Comparison of ENCODE assay signal across 23 mouse cellular contexts in genomic region chr15:98134666-98135065, GRCm38 (mm10). TPM values are rescaled to one million over a fixed set of nuclear protein-coding genes. Genes with fewer than 3 reads are reported as not detected.
DNase-seq lines count a peak whose midpoint lies in the region; ATAC-seq and TF ChIP-seq lines count a peak whose summit lies in the region.
"Had no signal": no experiment of that assay in that cellular context is flagged by ENCODE, and none has a peak within 500 bp of the region (broad histone marks: within the 10 kb centered on the region; RNA-seq: fewer than 3 reads in every experiment).

No protein-coding gene starts in this region.

- H3K27ac ChIP-seq in gastrocnemius, adult 2 months = peak overlapping the region; percentile 87
- peak overlapping the region; percentile 91 for H3K27ac ChIP-seq in layer of hippocampus, adult 2 months
- peak overlapping the region; percentile 51; the same call in 1 of the 2 replicates for H3K27ac ChIP-seq in midbrain, embryonic 16.5 days (ENCODE audit: low read length)
- no peak overlapping the region for H3K27ac ChIP-seq in midbrain, embryonic 13.5 days
- 0 out of 2 replicates have a peak overlapping the region, but pooled peaks have one; percentile 55 for H3K27ac ChIP-seq in cortical plate, adult 2 months (ENCODE audit: insufficient read depth, low read length)
- H3K27ac ChIP-seq in stomach, postnatal 0 days (replicated peaks) = no peak overlapping the region
- H3K27ac ChIP-seq: embryonic facial prominence, embryonic 12.5 days; forebrain, embryonic 15.5 days; heart, embryonic 10.5 days; intestine, embryonic 15.5 days had no signal

- peaks cover 58% of the 10 kb centered on the region for H3K36me3 ChIP-seq in midbrain, embryonic 16.5 days (ENCODE audit: control insufficient read depth, insufficient read depth, low read length)
- peaks cover 96% of the 10 kb centered on the region for H3K36me3 ChIP-seq in midbrain, embryonic 13.5 days
- peaks cover 20% of the 10 kb centered on the region for H3K36me3 ChIP-seq in stomach, postnatal 0 days (ENCODE audit: control insufficient read depth, insufficient read depth, low read length)

- no peak for TF ChIP-seq POLR2A in cortical plate, adult 2 months (IDR thresholded peaks at IDR 0.05; ENCODE audit: extremely low read depth, insufficient read depth, low read length)

- H3K4me1 ChIP-seq in midbrain, embryonic 16.5 days (ENCODE audit: control insufficient read depth, insufficient read depth, low read length) = no peaks in the 10 kb centered on the region
- no peaks in the 10 kb centered on the region for H3K4me1 ChIP-seq in midbrain, embryonic 13.5 days (replicated peaks)
- no peaks in the 10 kb centered on the region for H3K4me1 ChIP-seq in cortical plate, adult 2 months (ENCODE audit: control insufficient read depth, insufficient read depth, low read length)
- no peaks in the 10 kb centered on the region for H3K4me1 ChIP-seq in stomach, postnatal 0 days (replicated peaks; ENCODE audit: control insufficient read depth, insufficient read depth)
- H3K4me1 ChIP-seq: embryonic facial prominence, embryonic 12.5 days; forebrain, embryonic 15.5 days; heart, embryonic 10.5 days; intestine, embryonic 15.5 days had no signal

- no peaks in the 10 kb centered on the region for H3K9me3 ChIP-seq in midbrain, embryonic 16.5 days (replicated peaks; ENCODE audit: control insufficient read depth, low read length, poor library complexity, severe bottlenecking)
- no peaks in the 10 kb centered on the region for H3K9me3 ChIP-seq in midbrain, embryonic 13.5 days
- no peaks in the 10 kb centered on the region for H3K9me3 ChIP-seq in stomach, postnatal 0 days (ENCODE audit: control insufficient read depth, low read length)
- H3K9me3 ChIP-seq: embryonic facial prominence, embryonic 12.5 days; forebrain, embryonic 15.5 days; heart, embryonic 10.5 days; intestine, embryonic 15.5 days had no signal

- whole genome bisulfite sequencing in midbrain, embryonic 16.5 days = 70% methylated on average over 3 of the region's 3 CpGs
- 76% methylated on average over 3 of the region's 3 CpGs for WGBS in midbrain, embryonic 13.5 days
- WGBS in stomach, postnatal 0 days = 69% methylated on average over 3 of the region's 3 CpGs

- no peaks in the 10 kb centered on the region for H3K27me3 ChIP-seq in midbrain, embryonic 16.5 days (ENCODE audit: control insufficient read depth, insufficient read depth, low read depth, low read length)
- no peaks in the 10 kb centered on the region for H3K27me3 ChIP-seq in midbrain, embryonic 13.5 days
- no peaks in the 10 kb centered on the region for H3K27me3 ChIP-seq in stomach, postnatal 0 days (ENCODE audit: control insufficient read depth, insufficient read depth, low read length)
- H3K27me3 ChIP-seq: CH12.LX; embryonic facial prominence, embryonic 12.5 days; forebrain, embryonic 15.5 days; intestine, embryonic 15.5 days; Patski had no signal

- no peak for TF ChIP-seq CTCF in gastrocnemius, adult 2 months (IDR thresholded peaks at IDR 0.05)
- no peak for TF ChIP-seq CTCF in layer of hippocampus, adult 2 months (conservative IDR thresholded peaks at IDR 0.05)
- no peak for TF ChIP-seq CTCF in cortical plate, adult 2 months (IDR thresholded peaks at IDR 0.05; ENCODE audit: extremely low read depth, insufficient read depth, low read length)
- TF ChIP-seq CTCF in stomach, postnatal 0 days (IDR thresholded peaks at IDR 0.05; ENCODE audit: low read depth) = no peak

- DNase-seq in gastrocnemius, adult 2 months = no peak
- no peak for DNase-seq in gastrocnemius, adult 8-10 months (ENCODE audit: low spot score in 2 of 2)
- DNase-seq in layer of hippocampus, adult 2 months (ENCODE audit: low spot score in 2 of 2) = peak in 1 of 2 experiments; percentile 53
- DNase-seq in layer of hippocampus, postnatal 10 days (ENCODE audit: low spot score in 2 of 2) = no peak
- no peak for DNase-seq in stomach, postnatal 0 days (ENCODE audit: low spot score)
- DNase-seq: adrenal gland, postnatal 14 days; cerebellum, adult 18-20 months; gastrocnemius, postnatal 36 days; heart, adult 18-20 months; heart, postnatal 10 days; heart, postnatal 4 days had no signal

- intact Hi-C loops in gastrocnemius, adult 2 months (cut with DNase I) = no loop called here

- no peak for TF ChIP-seq EP300 in stomach, postnatal 0 days (optimal IDR thresholded peaks at IDR 0.05)

- no peak overlapping the region for H3K9ac ChIP-seq in midbrain, embryonic 16.5 days (ENCODE audit: low read depth, low read length)
- no peak overlapping the region for H3K9ac ChIP-seq in midbrain, embryonic 13.5 days (replicated peaks)
- H3K9ac ChIP-seq in stomach, postnatal 0 days (ENCODE audit: low read length) = no peak overlapping the region
- H3K9ac ChIP-seq: embryonic facial prominence, embryonic 12.5 days; forebrain, embryonic 15.5 days; intestine, embryonic 15.5 days had no signal

- no peak overlapping the region for H3K4me2 ChIP-seq in midbrain, embryonic 16.5 days (ENCODE audit: low read length)
- H3K4me2 ChIP-seq in midbrain, embryonic 13.5 days (replicated peaks) = no peak overlapping the region
- H3K4me2 ChIP-seq in stomach, postnatal 0 days (replicated peaks; ENCODE audit: low read depth) = no peak overlapping the region
- H3K4me2 ChIP-seq: embryonic facial prominence, embryonic 12.5 days; forebrain, embryonic 15.5 days; intestine, embryonic 15.5 days had no signal

- peak; percentile 54 for ATAC-seq in midbrain, embryonic 16.5 days
- no peak for ATAC-seq in midbrain, embryonic 13.5 days
- no peak for ATAC-seq in stomach, postnatal 0 days (ENCODE audit: low FRiP score, low TSS enrichment)
- ATAC-seq: activated CD4-positive, CD25-positive, alpha-beta regulatory T cell, adult 4 months; forebrain, embryonic 15.5 days; intestine, embryonic 15.5 days; Patski had no signal

- no peak overlapping the region for H3K4me3 ChIP-seq in gastrocnemius, adult 2 months
- H3K4me3 ChIP-seq in layer of hippocampus, adult 2 months = no peak overlapping the region
- no peak overlapping the region for H3K4me3 ChIP-seq in midbrain, embryonic 16.5 days (ENCODE audit: low read depth, low read length)
- no peak overlapping the region for H3K4me3 ChIP-seq in midbrain, embryonic 13.5 days (replicated peaks)
- no peak overlapping the region for H3K4me3 ChIP-seq in cortical plate, adult 2 months (ENCODE audit: insufficient read depth, low read length)
- H3K4me3 ChIP-seq in stomach, postnatal 0 days (ENCODE audit: low read depth, low read length) = no peak overlapping the region
- H3K4me3 ChIP-seq: embryonic facial prominence, embryonic 12.5 days; forebrain, embryonic 15.5 days; heart, embryonic 10.5 days; intestine, embryonic 15.5 days had no signal

RNA-seq across cellular contexts. Expression of gene Asb8, which starts 30.8 kb away (rescaled TPM):
- total RNA-seq in gastrocnemius, adult 2 months (2021) = 100 to 1,000 TPM in 1 of 2 experiments, 10 to 100 TPM in 1; 97.8 to 124 TPM
- 100 to 1,000 TPM; 123 to 141 (median 129) TPM for total RNA-seq in gastrocnemius, adult 8-10 months (2022)
- total RNA-seq in layer of hippocampus, adult 2 months (2021) = 10 to 100 TPM; 51.8 to 55.1 TPM
- 10 to 100 TPM; 40.8 to 40.9 TPM for total RNA-seq in layer of hippocampus, postnatal 10 days (2021)
- polyA plus RNA-seq in midbrain, embryonic 16.5 days (2015; fragmentation: Nextera tagmentation; extraction: Ambion mirVana) = 60.2 and 63.5 TPM in 2 replicates
- 54.4 and 54.9 TPM in 2 replicates for polyA plus RNA-seq in midbrain, embryonic 13.5 days (2015; fragmentation: Nextera tagmentation; extraction: Ambion mirVana)
- polyA plus RNA-seq in cortical plate, adult 2 months (2012; rRNA removed) = 66.5 and 69.5 TPM in 2 replicates
- 31.3 and 31.9 TPM in 2 replicates for polyA plus RNA-seq in stomach, postnatal 0 days (2015; fragmentation: Nextera tagmentation; extraction: Ambion mirVana)

RNA-seq across cellular contexts. Expression of gene Ccdc184, which starts 32.3 kb away (rescaled TPM):
- not detected for total RNA-seq in gastrocnemius, adult 2 months (2021)
- total RNA-seq in gastrocnemius, adult 8-10 months (2022) = not detected
- 10 to 100 TPM; 10.6 to 10.9 TPM for total RNA-seq in layer of hippocampus, adult 2 months (2021)
- total RNA-seq in layer of hippocampus, postnatal 10 days (2021) = 10 to 100 TPM; 31.3 to 32.1 TPM
- 118 and 146 TPM in 2 replicates for polyA plus RNA-seq in midbrain, embryonic 16.5 days (2015; fragmentation: Nextera tagmentation; extraction: Ambion mirVana)
- polyA plus RNA-seq in midbrain, embryonic 13.5 days (2015; fragmentation: Nextera tagmentation; extraction: Ambion mirVana) = 55.4 and 60.4 TPM in 2 replicates
- 22.6 and 23.0 TPM in 2 replicates for polyA plus RNA-seq in cortical plate, adult 2 months (2012; rRNA removed)
- 0.92 and 0.95 TPM in 2 replicates for polyA plus RNA-seq in stomach, postnatal 0 days (2015; fragmentation: Nextera tagmentation; extraction: Ambion mirVana)
- total RNA-seq: common myeloid progenitor, adult 5-6 weeks; gastrocnemius, adult 18-20 months; gastrocnemius, postnatal 36 days had no signal
- polyA plus RNA-seq: Patski had no signal

RNA-seq across cellular contexts. Expression of gene Senp1, which starts 41.1 kb away (rescaled TPM):
- total RNA-seq in gastrocnemius, adult 2 months (2021) = 1 to 10 TPM; 7.4 to 8.5 TPM
- 1 to 10 TPM; 7.2 to 10.0 (median 8.5) TPM for total RNA-seq in gastrocnemius, adult 8-10 months (2022)
- 10 to 100 TPM; 12.7 to 13.5 TPM for total RNA-seq in layer of hippocampus, adult 2 months (2021)
- 10 to 100 TPM; 14.2 to 17.5 TPM for total RNA-seq in layer of hippocampus, postnatal 10 days (2021)
- polyA plus RNA-seq in midbrain, embryonic 16.5 days (2015; fragmentation: Nextera tagmentation; extraction: Ambion mirVana) = 20.8 and 25.3 TPM in 2 replicates
- 27.6 and 31.1 TPM in 2 replicates for polyA plus RNA-seq in midbrain, embryonic 13.5 days (2015; fragmentation: Nextera tagmentation; extraction: Ambion mirVana)
- polyA plus RNA-seq in cortical plate, adult 2 months (2012; rRNA removed) = 10.3 and 10.6 TPM in 2 replicates
- polyA plus RNA-seq in stomach, postnatal 0 days (2015; fragmentation: Nextera tagmentation; extraction: Ambion mirVana) = 10.0 and 10.8 TPM in 2 replicates

RNA-seq across cellular contexts. Expression of gene Pfkm, which starts 42.3 kb away (rescaled TPM):
- 1,000 to 10,000 TPM; 2,669 to 2,908 TPM for total RNA-seq in gastrocnemius, adult 2 months (2021)
- total RNA-seq in gastrocnemius, adult 8-10 months (2022) = 1,000 to 10,000 TPM; 2,927 to 3,255 (median 3,175) TPM
- total RNA-seq in layer of hippocampus, adult 2 months (2021) = 100 to 1,000 TPM; 333 to 349 TPM
- 100 to 1,000 TPM; 237 to 251 TPM for total RNA-seq in layer of hippocampus, postnatal 10 days (2021)
- 93.9 and 102 TPM in 2 replicates for polyA plus RNA-seq in midbrain, embryonic 16.5 days (2015; fragmentation: Nextera tagmentation; extraction: Ambion mirVana)
- 70.8 and 73.8 TPM in 2 replicates for polyA plus RNA-seq in midbrain, embryonic 13.5 days (2015; fragmentation: Nextera tagmentation; extraction: Ambion mirVana)
- 391 and 405 TPM in 2 replicates for polyA plus RNA-seq in cortical plate, adult 2 months (2012; rRNA removed)
- polyA plus RNA-seq in stomach, postnatal 0 days (2015; fragmentation: Nextera tagmentation; extraction: Ambion mirVana) = 15.5 and 16.7 TPM in 2 replicates

Comparison
In these comparisons a context has a peak if more than half of its experiments do, and no peak if none do; other contexts are left out.
1. H3K27ac ChIP-seq: peak in gastrocnemius, adult 2 months (single experiment), layer of hippocampus, adult 2 months (single experiment), midbrain, embryonic 16.5 days (single experiment) and cortical plate, adult 2 months (single experiment); none in midbrain, embryonic 13.5 days (single experiment) and stomach, postnatal 0 days (single experiment).
2. RNA of gene Ccdc184, which starts 32.3 kb away (total RNA-seq): 31.3 to 32.1 TPM in layer of hippocampus, postnatal 10 days and 10.6 to 10.9 TPM in layer of hippocampus, adult 2 months; not detected in gastrocnemius, adult 2 months and not detected in gastrocnemius, adult 8-10 months; every median in the first group is over 10 times any median in the second.